Mouse (Mus musculus) left cerebral cortex, postnatal 14 days (tissue): ENCODE results near the gene Palld. TPM values are rescaled to one million over a fixed set of nuclear protein-coding genes. Genes with fewer than 3 reads are reported as not detected.
A peak's percentile ranks its signal among the peaks of the same experiment; 100 is the strongest.

Experiments
- DNase-seq, 2 experiments: peaks; one replicate each; pipeline ENCODE4 v3.0.0; 2021 to 2022; ENCODE audit warnings: low spot score in 2 of 2, mixed read lengths in 1 of 2
- intact Hi-C: fragments of 180-260 bp; cut with DNase I; formaldehyde crosslinking; loops from one replicate; pipeline ENCODE4 v1.15.1; 2025
- total RNA-seq, 2 experiments: library from RNA; stranded (reverse); gene quantifications; 2 replicates each; pipeline ENCODE4 v1.2.3; 2021

Palld gene
- total RNA-seq, 2 experiments from 2014 or later: 4.0 to 4.7 TPM

DNA sequence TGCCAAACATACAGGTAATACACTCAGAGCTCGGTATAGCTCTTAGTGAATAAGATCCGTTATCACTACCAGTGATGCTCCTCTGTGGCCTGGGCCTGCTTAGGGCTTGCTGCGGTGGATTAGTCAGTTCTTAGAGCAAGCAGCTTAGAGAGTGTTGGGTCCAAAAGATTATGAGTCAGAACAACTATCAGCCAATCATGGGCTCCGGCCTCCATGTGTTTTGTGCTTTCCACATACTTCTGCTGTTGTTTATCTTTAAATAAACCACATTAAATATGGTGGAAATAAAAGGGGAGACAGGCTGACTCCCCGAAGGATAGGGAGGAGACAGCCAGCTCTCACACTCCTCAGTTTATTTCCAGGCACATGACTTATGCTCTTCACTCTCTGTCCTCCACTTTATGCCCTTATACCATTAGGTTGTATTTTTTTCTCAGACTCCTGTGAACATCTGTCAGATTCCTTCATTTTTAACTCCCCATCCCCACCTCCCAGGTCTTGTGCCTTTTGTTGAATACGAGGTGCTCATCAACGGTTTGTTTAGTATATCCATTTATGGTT is 119.5 kb downstream of the Palld start:
- intact Hi-C loops: no loop called here
- no peak for DNase-seq

DNA sequence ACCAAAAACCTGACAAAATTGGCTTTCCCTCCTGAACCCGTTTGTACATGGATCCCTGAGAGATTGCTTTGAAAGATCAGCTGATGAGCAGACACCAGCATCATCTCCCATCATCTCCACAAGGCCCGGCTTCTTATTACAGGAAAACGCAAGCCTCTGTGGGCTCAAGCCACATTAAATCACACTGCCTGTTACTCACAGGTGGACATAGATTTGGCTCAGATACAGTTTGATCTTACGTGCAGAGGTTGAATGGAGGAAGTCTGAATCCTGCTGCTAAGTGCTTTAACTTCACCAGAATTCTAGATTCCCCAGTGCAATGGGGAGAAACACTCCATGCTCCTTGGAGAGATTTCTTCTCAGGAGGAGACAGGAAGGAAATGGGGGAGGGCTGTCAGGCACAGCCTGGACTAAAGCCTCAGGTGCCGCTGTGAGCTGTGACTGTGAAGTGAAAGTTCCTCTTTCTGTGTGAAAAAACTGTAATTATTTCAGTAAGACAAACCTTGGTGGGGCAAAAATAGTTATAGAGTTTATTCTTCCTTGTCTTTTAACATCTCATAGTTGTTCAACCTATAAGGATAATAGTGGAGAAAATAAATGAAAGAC is 121.7 kb downstream of the Palld start:
- intact Hi-C loops: no loop called here

DNA sequence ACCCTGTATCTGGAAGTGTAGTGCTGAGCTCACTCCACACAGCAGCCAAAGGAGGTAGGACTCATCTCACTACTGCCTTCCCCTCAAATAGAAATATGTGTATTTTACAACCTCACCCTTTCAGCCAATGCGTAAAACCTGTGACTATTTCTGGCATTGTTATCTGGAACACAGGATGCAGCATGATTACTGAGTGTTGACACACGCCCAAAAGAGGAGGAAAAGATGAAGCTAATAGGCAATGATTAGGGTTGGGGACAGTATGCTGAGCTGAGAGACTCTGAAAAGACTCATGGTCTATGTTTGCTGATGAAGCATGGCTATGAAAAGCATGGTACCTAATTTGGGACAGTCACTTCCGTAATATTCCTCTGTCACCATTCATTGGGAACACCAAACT is 124.3 kb downstream of the Palld start:
- DNase-seq: no peak
- intact Hi-C loops: no loop called here

More for the DNA sequence above, 121.7 kb downstream of the Palld start:
- DNase-seq: no peak

DNA sequence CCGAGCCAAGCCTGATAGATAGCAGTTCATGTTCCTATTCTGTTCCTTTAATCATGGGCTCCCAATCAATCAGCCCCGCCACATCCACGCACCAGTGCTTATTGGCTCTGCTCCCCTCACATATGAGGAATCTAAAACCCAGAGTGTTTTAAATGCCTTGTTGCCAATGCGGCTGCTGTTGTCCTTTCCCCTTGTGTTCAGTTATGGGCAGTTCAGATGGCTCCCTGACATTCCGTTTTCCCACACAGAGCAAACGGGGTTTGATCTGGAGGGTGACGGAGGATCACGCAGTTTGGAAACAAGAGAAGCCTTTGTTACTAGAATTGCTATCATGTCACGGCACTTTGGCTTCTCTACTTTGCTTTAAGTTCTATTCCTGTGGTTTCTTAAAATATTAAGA is 125.9 kb downstream of the Palld start:
- intact Hi-C loops: no loop called here

DNA sequence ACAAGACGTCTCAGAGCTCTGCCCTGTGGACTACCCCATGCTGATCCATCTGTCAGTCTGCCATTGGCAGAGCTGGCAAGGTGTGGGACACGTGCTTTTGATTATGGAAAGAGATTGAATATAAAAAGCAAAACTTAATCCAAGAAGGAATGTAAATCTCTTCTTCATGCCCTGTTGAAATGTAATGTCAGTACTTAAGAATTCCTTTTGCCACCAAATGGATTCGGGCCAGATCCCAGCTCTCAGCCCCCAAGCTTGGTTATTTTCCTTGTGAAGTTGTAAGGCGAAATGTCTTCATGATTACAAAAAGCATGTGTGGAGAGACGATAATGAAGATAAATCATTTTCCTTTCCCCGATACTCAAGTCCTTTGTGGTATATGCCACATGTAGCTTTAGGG is 126.6 kb downstream of the Palld start:
- intact Hi-C loops: no loop called here
- DNase-seq: no peak

More for the DNA sequence above, 125.9 kb downstream of the Palld start:
- no peak for DNase-seq

DNA sequence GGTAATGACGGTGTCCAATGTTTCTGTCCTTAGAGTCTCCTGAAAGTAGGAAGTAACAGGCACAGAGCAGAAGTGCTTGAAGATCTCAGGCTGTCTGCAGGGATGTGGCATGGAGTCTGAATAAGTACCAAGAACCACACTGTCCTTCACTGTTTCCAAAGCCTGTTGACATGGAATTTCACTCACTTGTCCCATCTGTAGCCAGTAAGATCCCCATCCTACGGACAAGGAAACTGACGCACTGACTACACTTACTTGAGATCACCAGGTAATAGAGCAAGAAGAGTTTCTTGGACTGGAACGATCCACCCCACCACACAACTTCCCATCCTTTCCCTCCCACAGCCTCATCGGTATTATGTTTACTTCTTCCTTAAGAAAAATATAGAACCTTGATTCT is 128.3 kb downstream of the Palld start:
- DNase-seq: no peak
- intact Hi-C loops: no loop called here

DNA sequence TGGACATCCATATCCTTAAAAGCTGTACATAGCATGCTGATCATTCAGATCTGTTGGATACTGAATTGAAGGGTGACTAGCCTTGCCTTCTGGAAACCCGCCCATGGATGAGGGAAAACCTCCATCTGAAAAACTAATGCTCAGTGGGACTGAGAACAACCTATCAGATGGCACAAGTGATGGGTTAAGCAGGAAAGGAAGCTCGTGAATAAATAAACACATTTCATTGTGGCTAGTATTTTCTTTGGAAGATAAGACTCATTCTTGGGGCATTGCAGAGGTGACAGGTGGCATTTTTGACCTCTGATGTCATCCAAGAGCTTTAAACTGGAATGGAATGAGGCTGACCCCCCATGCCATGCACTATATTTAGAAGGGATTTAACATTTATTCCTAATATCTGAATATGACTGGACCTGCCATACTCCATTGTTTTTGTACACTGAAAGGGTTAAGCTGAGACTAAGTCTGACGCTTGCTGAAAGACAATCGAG is 128.8 kb downstream of the Palld start:
- DNase-seq: no peak
- intact Hi-C loops: no loop called here

DNA sequence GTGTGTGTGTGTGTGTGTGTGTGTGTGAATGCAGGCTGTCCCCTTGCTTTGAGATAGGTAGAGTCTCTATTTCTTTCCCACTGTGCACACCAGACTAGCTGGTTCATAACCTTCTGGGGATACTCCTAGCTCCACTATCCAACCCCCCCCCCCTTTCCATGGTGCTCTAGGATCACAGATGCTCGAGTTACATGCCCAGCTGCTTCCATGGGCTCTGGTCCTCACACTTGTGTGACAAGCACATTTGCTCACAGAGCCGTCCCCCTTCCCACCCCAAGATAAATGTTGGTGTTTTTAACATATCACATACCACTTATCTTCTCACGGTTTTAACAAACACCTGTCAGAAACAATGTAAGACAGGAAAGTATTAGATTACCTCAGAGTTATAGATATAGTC is 131.2 kb downstream of the Palld start:
- no peak for DNase-seq

DNA sequence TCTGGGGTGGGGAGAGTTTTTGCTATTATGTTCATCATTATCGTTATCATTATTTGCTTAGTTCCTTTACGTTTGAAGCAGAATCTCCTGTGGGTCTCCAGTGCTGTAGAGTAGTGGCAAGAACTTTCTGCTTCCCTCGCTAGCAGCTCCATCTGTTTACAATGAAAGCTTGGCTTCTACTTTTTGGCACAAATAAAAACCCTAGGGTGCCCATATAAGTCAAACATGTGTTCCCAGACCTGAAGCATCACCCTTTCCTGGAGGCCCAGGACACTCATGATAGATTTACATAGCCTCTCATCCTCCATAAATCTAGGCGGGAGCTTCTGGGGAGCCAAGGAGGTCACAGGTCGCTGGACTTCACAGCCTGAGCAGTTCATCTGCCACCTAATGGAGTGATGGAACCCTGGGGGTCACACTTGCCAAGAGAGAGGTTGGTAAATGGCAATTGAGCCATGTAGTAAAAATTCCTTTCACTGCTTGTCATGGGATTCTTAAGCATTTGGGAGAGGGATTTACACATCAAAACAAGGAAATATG is 133.1 kb downstream of the Palld start:
- intact Hi-C loops: no loop called here
- DNase-seq: no peak

More for the DNA sequence above, 131.2 kb downstream of the Palld start:
- intact Hi-C loops: no loop called here

DNA sequence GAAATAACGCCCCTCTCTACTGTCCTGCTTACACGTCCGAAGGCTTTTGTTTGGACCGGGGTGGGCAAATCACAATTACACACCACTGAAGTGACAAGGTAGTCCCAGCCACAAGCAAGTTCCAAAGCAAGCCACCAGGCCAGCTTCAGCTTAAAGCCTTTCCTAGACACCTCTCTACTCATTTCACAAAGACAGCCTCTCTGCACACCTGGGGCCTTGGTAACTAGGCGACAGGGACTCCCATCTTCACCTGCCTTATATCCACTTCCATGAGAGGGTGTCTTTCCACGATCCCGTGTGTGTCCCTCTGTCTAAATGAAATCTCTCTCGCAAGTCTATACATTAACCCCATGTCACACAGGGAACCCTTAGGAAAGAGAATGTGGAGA is 142.3 kb downstream of the Palld start:
- intact Hi-C loops: no loop called here
- DNase-seq: no peak

DNA sequence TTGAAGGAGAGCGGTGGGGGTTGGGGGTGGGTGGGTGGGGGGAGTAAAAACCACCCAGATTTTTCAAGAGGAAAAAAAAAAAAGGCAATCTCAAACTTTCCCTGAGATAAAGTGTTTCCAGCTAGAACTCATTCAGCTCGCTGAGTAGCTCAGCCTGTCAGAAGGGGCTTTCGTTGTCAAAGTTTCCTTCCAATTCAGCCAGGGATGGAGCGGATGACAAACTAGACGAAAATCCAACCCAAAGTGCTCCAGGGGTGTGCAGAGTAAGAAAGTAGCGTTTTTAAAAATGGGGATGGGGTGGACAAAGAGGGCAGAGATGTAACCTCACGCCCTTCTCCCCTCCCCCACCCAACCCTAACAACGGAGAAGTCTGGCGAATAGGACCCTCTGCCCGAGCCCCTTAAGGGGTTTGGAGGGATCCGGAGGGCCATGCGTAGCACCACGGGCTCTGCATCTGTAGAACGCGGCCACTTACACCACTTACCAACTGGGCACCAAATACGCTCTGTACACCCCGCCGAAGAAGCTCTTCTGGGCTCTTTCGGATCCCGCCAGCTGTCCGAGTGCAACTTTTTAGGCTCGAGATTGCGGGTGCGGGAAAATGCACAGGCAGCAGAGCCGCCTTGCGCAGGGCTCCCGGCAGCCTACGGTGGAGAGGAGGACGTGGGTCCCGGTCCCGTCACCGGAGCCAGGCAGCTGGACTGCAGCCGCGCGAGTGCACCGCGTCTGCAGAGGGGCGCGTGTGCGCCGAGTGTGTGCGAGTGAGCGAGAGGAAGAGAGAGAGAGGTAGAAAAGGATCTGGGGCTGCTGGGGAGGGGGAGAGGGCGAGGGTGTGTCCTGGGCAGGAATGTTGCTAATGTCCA is 142.9 kb downstream of the Palld start:
- intact Hi-C loops: loop anchor here (5.0 kb wide), 1 partner anchor 222 kb away; no protein-coding TSS in a partner anchor
- no peak for DNase-seq

DNA sequence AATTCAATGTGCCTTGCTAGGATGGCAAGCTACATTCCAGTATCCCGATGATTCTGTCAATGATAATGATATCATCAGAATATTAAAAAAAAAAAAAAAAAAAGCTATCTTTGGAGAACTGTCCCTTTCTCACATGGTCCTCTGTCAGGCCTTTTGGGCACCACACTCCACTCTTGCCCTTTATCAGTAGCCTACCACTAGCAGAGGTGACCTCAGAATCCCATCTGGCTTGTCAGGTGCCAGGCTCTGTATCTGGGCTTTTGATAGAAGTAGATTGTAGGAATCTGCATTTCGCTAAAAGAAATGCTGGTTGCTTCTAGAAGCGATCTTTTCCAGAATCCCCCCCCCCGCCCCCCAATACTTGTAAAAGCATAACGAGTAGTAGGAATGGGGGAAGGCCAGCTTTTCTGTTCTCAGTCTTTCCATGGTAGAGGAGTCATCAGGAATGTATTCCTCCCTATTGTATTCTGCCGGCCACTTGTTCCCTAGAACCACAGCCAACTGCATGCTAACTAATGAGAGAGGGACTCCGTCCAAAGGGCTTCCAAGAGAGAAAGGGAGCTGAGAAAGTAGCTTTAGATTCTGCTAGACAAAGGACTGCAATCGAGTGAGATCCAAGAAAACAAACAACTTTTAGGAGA is 143.7 kb downstream of the Palld start:
- intact Hi-C loops: loop anchor here (5.0 kb wide), 1 partner anchor 222 kb away; no protein-coding TSS in a partner anchor
- DNase-seq: no peak

DNA sequence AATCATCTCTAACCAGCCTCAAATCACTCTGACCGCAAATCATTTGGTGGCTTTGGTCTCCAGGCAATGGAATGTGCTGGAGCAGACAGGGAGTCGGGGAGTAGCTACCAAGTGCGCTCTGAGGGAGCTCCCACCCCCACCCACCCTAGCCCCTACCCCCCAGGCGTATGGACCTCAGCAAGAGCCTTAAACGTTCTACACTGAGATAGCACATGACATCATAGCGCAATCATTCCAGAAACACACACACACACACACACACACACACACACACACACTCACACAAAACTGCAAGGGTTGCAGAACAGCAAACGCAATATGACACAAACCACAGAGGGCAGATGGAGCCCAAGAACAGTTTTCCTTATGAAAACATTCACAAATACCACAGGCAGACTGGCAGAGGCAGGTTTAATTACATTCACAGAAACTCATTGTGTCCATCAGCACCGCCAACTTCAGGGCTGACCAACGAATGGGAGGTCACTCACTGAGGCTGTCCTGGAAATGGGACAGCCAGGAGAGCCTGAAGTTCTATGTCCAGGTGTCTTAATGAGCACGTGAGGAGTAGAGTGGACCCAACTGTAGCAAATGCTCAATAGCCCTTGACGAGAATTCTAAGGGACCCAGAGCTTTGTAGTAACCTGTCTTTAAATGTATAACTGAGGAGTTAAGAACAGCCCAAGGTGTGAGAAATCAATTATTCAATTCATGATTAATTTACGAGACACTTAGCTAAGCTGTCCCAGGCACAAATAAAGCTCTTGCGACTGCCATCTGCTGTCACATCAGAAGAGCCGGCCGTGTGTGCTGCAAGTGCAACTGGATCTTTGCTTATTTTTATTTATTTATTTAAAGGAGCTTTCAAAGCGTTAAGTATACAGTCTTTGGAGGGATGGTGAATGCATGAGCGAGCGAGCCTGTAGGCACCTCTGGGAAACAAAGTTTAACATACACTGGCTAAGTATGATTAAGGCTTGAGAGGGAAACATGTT is 145.2 kb downstream of the Palld start:
- intact Hi-C loops: loop anchor here (5.0 kb wide), 1 partner anchor 220 kb away; no protein-coding TSS in a partner anchor
- DNase-seq: peak in 1 of 2 experiments; percentile 21

DNA sequence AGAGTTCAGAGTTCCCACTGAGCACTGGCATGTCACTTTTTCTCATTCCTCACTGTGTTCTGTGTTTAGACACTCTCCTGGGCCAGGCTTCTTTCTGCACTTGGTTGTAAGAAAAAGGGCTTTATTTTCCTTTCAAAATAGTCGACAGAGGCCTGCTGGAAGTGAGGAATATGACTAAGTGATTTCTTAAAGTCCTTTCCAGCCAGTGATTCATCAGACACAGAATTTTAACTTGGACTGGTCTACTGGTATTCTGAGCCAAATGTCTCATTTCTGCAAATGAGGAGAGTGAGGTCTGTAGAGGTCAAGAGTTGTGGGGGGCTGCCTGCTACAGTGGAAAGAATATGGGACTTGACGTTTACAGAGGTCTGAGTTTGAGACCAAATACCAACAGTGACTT is 147.3 kb downstream of the Palld start:
- intact Hi-C loops: loop anchor here (5.0 kb wide), 1 partner anchor 218 kb away; no protein-coding TSS in a partner anchor
- no peak for DNase-seq

DNA sequence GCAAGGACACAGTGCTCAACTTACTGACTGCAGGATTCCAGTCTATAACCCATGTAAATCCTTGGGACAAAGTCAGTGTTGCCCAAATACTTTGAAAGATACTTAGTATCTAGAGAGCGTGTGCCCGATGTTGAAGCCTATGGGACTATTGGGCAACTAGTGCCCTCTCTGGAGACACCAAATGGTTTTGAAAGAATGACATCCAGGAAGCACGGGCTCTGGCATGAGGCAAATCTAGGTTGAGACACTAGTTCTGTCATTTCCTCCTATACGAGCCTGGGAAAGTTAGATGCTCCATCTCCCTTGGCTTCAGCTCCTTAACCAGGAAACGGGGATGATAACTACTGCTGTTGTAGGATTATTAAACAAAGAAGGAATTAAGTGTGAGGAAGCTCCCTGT is 155.4 kb downstream of the Palld start:
- intact Hi-C loops: no loop called here
- DNase-seq: no peak

DNA sequence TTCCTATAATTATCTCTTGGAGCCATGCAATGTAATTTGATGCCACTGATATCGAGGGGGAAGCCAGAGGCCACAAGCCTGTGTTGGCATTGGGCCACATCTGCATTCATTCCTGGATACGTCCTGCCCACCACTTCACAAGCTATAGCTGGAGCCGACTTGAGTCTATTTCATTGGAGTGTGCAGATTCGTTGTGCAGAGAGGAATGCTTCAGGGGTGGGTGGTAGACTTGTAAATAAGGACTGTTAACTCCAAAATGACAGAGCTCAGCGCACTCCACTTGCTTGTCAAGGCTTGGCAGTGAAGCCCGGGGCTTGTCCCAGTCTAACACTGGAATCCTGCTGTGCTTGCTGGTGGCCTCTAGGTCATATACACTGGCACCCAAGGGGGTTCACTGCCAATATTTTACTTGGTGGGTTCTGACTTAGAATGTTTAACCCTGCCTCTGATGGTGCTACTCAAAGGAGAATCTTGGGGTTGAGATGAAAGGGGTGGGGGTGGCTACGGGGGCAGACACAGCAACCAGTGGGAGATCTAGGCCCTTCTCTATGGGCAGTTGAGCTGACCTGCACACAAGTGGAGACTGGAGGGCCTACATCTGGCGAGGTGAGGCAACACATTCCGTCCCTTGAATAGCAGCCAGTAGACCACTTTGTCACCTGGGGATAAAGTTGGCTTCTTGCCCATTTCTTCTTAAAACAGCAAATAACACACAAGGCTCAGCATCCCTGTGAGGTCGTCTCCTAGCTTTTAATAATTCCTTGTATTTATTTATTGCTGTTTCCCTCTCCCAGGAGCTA is 157.1 kb downstream of the Palld start:
- no peak for DNase-seq
- intact Hi-C loops: no loop called here

DNA sequence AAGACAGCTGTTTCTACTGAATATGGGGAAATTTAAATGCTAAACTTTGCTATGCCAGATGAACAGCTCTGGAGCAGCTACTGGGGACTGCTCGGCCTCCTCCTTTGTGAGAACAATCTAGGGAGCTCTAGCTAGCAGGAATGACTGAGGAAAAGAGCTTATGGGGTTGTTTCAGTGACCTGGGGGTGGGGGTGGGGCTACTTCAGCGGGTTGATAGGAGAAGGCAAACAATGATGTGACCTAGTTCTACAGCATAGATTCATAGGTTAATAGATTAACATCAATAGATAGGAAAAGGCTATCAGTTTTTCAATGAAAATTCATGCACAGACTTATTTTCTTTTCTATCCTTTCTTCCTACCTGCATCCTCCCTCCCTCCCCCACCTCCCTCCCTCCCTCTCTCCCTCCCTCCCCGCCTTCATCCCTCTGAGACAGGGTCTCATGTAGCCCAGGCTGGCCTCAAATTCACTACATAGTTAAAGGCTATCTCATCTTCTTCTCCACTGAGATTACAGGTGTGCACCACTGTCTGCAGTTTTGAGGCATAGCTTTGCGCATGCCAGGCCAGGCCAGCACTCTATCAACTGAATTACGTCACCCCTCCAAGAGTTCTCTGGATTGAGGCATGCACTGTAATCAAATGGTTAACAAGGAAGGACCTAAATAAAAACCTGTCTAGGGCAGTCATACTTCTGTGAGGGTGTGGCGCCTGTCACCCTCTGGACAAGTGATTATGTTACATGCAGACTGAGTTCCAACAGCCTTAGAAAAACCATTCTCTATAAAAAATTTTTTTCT is 158.5 kb downstream of the Palld start:
- no peak for DNase-seq
- intact Hi-C loops: no loop called here
